Mouse (Mus musculus) gastrocnemius, postnatal 4 days (tissue): ENCODE results near the gene Ccdc187. TPM values are rescaled to one million over a fixed set of nuclear protein-coding genes. Genes with fewer than 3 reads are reported as not detected.
A peak's percentile ranks its signal among the peaks of the same experiment; 100 is the strongest.

Source experiments
- DNase-seq, 2 experiments: peaks; one replicate each; pipeline ENCODE4 v3.0.0; 2021 to 2022; ENCODE audit warnings: low spot score in 2 of 2, mixed read lengths in 2 of 2
- total RNA-seq, 2 experiments: library from RNA; stranded (reverse); gene quantifications; 2 replicates each; pipeline ENCODE4 v1.2.3; 2021

Gene Ccdc187
- total RNA-seq, 2 experiments from 2014 or later = 0.10 to 0.15 TPM

GRCm38 (mm10) chr2:26316576-26317246 is 22.4 kb upstream of the Ccdc187 start:
- DNase-seq = peak in 1 of 2 experiments; percentile 44

DNA sequence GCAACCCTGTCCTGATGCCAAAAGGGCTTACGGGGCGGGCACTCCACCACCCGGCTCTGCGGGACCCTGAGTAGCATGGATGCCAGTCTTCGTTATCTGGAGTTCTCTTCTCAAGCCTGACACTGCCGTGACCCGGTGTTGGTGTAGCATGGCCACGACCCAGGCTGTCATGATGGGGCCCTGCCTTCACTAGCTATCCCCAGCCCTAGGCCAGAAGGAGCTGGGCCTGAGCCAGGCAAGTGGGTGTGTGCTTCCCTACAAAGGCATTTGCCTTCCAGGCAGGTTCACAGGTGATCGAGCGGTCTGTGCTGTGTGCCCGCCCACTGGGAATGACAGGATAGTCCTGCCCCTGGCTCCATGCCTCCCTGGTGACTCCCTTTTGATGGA is 21.6 kb upstream of the Ccdc187 start:
- peak in 1 of 2 experiments; percentile 70 for DNase-seq

DNA sequence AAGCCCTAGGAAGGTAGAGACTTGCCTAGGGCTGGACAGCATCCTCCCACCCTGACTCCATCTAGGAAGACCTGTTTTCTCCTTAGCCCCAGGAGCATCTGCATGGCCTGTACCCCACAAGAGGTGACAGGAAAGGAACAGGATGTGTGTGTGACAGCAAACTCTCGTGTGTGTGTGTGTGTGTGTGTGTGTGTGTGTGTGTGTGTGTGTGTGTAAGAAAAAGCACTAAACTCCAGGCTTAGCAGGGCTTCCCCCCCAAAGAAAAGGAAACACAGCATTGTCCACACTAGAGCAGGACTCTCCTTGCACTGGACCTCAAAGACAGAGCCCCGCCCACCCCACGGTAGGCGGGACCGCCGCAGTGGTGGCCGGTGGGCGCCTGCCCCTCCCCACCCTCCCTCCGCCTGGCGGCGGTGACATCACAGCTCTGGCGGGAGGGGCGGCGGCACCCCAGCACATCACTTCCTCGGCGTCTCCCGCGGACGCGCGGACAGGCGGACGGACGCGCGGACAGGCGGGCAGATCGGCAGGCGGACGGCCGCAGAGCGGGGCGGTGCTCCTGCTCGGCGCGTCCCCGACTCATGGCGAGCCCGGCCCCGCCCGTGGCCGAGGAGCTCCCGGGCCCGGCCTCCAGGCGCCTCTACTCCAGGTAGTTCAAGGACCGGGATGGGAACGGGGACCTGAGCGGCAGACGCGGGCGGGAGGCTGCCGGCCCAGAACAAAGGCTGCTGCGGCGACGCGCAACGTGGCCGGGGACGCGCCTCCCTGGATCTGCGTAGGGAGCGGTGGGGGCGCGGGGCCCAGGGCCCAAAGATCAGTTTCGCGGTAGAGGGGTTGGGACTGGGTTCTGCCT is 20.9 kb upstream of the Ccdc187 start, which contains the start of gene Gpsm1:
TSS of gene Gpsm1 (plus strand) at position 444 of the 853 bp plus-strand sequence.
- peak; percentile 72 to 87 for DNase-seq

DNA sequence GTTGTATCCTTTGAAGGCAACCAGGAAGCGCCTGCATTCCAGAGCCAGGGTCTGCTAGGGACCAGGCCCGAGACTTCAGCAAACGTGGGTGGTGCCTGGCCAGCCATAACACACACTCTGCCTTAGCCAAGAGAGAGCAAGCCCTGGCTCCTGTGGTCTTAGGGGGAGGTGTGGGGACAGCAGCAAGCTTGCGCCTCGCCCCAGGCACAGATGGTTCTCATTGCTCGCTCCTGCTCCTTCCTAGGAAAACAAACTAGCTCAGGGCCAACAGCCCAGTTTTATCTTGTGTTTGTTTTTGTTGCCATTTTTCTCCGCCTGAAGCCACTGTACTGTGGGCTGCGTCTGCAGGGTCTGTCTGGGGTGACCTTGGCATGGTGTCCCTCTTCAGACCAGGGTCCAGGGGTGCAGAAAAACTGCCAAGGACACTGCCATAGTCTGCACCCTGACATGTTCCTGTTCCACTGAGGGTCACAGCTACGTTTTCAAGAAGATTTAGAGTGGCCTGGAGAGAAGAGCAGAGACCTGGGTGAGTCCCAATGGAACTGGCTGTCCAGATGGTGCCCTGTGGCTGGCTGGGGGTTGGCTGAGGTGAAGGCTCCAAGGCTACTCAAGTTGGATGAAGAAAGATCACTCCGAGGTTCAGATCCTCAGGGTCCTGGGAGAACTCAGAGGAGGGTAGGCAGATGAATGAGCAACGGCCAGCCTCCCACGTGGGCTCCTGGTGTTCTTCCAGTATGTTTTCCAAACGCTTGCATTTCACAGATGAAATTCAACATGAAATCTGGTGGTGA is 20.1 kb upstream of the Ccdc187 start:
- peak; percentile 54 to 68 for DNase-seq

DNA sequence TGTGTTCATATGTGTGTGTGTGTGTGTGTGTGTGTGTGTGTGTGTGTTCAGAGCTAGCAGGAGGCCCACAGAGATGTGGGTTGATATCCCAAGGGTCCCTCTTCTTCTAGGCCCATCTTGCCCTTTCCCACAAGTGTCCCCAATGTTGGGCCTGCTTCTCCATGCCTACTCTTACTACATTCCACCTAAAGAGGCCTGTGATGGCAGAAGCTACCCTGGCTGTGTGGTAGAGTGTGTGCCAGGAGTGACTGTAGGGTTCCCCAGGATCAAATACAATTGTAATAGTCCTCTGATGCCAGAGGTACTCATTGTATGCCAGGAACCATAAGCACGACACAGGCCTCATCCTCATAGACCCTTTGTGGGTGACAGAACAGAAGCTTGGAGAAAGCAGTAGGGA is 19.0 kb upstream of the Ccdc187 start:
- no peak for DNase-seq

- no peak for DNase-seq
Measured at GRCm38 (mm10) chr2:26312812-26313211, 18.5 kb upstream of the Ccdc187 start.

GRCm38 (mm10) chr2:26311936-26312335 is 17.6 kb upstream of the Ccdc187 start:
- DNase-seq = no peak

- peak in 1 of 2 experiments; percentile 60 for DNase-seq
Measured at GRCm38 (mm10) chr2:26309739-26310138, 15.4 kb upstream of the Ccdc187 start.

- no peak for DNase-seq
Measured at GRCm38 (mm10) chr2:26306702-26307101, 12.3 kb upstream of the Ccdc187 start.

DNA sequence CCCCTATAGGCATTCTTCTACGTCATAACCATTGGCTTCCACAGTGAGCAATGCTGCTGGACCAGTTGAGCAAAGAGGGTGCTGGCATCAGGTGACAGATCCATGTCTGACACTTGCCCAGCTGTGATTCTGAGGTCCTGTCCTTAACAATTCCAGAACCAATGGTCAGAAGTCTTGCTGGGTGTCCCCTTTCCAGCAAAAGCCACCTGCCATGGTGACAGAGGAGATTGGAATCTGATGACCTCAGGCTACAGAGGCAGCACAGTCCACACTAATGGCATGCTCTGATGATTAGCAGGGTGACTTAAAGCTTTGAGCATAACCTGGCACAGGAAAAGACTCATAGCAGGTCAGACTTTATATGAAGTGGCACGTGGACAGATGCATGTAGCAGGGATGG is 11.2 kb upstream of the Ccdc187 start:
- no peak for DNase-seq

DNA sequence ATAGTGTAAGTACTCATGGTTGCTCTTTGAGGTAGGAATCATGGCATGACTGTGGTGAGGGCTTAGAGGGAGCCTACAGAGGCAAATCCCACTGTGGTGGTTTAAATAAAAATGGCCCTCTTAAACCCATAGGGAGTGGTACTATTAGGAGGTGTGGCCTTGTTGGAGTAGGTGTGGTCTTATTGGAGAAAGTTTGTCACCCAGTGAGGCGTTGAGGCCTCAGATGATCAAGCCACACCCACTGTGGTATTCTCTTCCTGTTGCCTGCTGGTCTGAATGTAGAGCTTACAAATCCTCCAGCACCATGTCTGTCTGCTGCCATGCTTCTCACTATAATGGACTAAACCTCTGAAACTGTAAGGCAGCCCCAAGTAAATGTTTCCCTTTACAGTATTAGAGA is 10.4 kb upstream of the Ccdc187 start:
- DNase-seq = no peak

DNA sequence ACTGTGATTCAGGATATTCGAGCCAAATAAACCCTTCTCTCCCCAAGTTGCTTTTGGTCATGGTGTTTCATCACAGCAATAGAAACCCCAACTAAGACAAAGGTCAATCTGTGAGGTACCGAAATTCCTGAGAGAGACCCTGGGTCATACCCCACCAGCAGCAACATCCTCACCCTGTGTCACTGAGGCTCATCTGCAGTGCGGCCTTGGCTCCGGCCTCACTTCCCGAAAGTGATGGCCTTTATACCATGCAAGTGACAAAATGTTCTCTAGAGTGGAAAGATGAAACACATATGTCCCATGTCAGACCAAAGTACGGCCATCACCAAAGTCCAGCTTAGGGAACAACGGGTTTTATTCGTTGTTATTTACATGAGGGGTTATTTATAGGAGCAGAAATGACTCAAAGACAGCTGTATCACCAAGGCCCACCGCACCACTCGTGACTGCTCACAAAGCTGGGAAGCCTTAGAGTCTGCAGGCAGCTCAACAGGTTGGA is 7.7 kb upstream of the Ccdc187 start:
- DNase-seq = no peak

DNA sequence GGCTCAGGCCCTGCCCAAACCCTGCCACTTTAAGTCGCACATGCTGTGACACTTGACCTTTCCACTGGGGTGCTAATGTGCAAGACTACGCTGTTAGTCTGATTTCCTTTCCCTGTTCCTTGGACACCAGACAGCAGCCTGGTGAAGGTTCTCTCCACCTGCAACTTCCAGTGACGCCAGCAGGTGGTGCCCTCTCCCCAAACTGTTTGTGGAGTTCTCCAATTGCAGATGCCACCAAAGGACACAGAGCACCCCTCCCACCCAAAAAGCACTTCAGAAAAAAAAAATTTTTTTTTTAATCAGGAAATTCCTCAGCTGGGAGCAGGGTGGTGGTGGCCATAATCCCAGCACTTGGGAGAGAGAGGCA is 6.4 kb upstream of the Ccdc187 start:
- peak; percentile 73 to 87 for DNase-seq

DNA sequence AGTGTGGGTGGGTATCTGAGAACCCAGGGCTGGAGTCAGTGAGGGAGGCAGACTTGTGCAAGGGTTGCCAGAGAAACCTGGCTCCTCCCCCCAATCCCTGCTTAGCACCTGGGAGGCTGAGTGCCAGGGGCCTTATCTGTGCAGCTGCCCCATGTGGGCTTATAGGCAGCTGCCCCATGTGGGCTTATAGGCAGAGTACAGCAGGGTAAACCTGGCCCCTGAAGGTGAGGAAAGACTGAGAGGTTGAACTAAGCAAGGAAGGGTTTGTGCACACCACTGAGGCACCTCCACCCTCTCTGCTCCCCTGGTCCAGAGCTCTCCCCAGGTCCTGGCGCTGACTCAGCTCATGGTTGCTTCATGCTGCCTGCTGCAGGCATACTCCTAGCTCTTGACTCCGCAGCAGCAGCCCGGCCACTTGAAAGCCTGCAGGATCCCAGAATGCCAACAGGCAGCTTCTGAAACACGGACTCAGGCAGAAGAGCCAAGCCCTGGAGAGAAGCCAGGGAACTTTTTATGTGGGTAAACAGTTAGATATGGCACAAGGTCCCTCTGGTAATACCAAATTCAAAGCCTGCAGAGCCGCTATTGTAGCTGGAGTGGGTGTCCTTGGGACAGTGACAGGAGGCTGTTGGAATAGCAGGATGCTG is 5.9 kb upstream of the Ccdc187 start:
- no peak for DNase-seq

DNA sequence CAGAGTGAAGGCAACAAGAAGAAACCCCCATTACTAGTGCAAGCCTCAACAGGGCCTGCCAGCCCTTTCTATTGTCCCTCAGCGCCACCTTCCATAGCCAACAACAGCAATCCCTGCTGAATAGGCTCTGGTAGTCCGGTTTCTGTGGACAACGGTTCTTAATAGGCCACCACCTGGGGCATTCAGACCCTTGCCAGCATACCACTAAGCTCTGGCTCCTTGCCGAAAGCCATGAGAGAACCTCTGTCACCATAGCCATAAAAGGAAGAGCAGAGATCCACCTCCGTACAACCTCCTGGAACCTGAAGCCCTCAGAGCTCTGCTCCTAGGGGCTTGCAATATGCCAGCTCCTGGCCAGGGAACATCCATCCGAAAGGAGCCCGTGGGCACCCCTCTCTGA is 5.0 kb upstream of the Ccdc187 start:
- DNase-seq = no peak

DNA sequence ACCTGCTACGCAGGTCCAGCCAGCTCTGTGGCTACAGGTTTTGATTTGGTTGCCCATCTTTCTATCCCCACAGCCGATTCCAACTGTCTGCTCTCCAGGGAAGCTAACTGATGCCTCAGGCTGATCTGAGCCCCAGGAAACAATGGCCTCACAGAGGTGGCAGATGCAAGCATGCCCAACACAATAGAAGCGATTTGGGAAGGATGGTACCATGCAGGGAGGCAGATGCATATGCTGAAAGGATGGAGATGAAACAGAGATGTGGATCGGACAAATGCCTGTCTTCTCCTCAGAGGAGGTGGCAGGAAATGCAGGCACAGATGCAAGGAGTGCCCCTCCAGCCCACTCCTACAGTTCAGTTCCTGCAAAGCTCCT is 4.5 kb upstream of the Ccdc187 start:
- DNase-seq = no peak

- no peak for DNase-seq
Measured at GRCm38 (mm10) chr2:26298208-26298855, 4.0 kb upstream of the Ccdc187 start.

DNA sequence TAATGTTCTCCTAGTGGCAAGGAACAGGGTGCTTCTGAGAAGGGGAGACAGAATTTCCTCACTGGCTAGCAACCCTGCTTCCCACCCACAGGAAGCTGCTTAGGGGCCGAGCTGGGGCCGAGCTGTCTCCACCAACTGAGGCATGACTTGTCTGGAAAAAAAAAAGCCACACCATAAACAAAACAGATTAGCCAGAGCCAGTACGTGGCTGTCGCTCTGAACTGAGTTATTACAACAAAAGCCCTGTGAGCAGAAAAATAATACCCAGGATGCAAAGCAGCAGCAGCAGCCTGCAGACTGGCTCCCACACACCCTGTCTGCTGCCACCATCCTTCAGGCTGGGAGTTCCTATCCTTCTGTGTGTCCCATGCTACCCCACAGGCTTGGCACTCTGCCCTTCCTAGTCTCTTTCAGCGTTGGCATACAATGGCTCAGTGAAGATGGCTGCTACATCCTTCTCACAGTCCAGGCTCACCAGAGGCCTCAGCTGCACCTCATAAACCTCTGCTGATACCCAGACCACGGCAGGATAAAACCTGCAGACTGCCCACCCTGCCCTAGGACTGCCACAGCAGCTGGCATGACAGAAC is 2.3 kb upstream of the Ccdc187 start:
- no peak for DNase-seq

GRCm38 (mm10) chr2:26290133-26290532 is 4.2 kb downstream of the Ccdc187 start:
- DNase-seq = no peak

DNA sequence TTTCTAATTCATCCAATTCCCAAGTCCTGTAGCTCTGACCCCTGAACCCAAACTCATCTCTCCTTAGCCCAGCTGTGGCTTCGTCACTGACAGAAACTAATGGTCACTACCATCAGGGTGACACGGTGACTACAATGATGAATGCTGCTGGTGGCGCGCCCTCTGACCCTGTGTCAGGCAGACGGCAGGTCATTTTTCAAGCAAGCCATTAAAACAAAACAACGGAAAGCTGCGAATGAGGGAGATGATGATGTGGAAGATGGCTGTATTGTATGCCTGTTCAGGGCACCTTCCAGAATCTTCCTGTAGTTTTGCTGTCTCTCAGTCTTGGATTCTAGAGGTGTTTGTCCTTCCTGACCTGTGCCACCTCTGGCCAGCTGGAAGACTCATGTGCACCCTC is 8.0 kb downstream of the Ccdc187 start:
- no peak for DNase-seq
